Mouse (Mus musculus) C2C12 (cell line): ENCODE results near the gene Auh.

ENCODE experiments used
- CEBPB ChIP-seq: IDR thresholded peaks from one replicate; pipeline ENCODE4 v1.6.1; 2011; ENCODE audit warnings: low read depth, mild to moderate bottlenecking, control low read depth, moderate library complexity
- CTCF ChIP-seq: IDR thresholded peaks from one replicate; pipeline ENCODE4 v1.5.1; 2011; ENCODE audit not compliant: control insufficient read depth, insufficient read depth, insufficient read length
- MAX ChIP-seq: IDR thresholded peaks from one replicate; pipeline ENCODE4 v1.6.1; 2011; ENCODE audit warnings: mild to moderate bottlenecking, control low read depth
- MYOD1 ChIP-seq: IDR thresholded peaks from one replicate; pipeline ENCODE4 v1.6.1; 2011; ENCODE audit warnings: low read depth; ENCODE audit not compliant: control insufficient read depth, insufficient read length
- MYOG ChIP-seq: IDR thresholded peaks from one replicate; pipeline ENCODE4 v1.6.1; 2011; ENCODE audit not compliant: control insufficient read depth, insufficient read length; ENCODE audit errors: extremely low read depth
- USF1 ChIP-seq: IDR thresholded peaks from one replicate; pipeline ENCODE4 v1.6.1; 2011; ENCODE audit warnings: low read depth, mild to moderate bottlenecking, control low read depth, moderate library complexity

GRCm38 (mm10) chr13:52962922-52963321 lies 33.4 kb upstream of the Auh start:
- no peak for TF ChIP-seq MAX
- TF ChIP-seq CTCF: no peak
- TF ChIP-seq MYOG: no peak
- no peak for TF ChIP-seq MYOD1
- TF ChIP-seq CEBPB: no peak
- TF ChIP-seq USF1: no peak
